Comparison of ENCODE assay signal across 11 mouse cellular contexts in genomic region chr15:27564106-27565100, GRCm38 (mm10).
DNase-seq lines count a peak whose midpoint lies in the region; ATAC-seq and TF ChIP-seq lines count a peak whose summit lies in the region.
"Had no signal": no experiment of that assay in that cellular context is flagged by ENCODE, and none has a peak within 500 bp of the region (broad histone marks: within the 10 kb centered on the region; RNA-seq: fewer than 3 reads in every experiment).

No protein-coding gene starts in this region.

- intact Hi-C loops in gastrocnemius, adult 2 months (cut with DNase I) = no loop called here
- intact Hi-C loops in left cerebral cortex, postnatal 25 days (cut with DNase I) = no loop called here

- 88% methylated on average over 14 of the region's 14 CpGs for WGBS in neural tube, embryonic 14.5 days

- no peaks in the 10 kb centered on the region for H3K27me3 ChIP-seq in neural tube, embryonic 14.5 days (ENCODE audit: control insufficient read depth, insufficient read depth, low read length)

- H3K9me3 ChIP-seq in neural tube, embryonic 14.5 days (ENCODE audit: control insufficient read depth, low read length) = no peaks in the 10 kb centered on the region

- H3K27ac ChIP-seq in gastrocnemius, adult 2 months = peak overlapping the region; percentile 48
- no peak overlapping the region for H3K27ac ChIP-seq in neural tube, embryonic 14.5 days (ENCODE audit: low read depth, low read length)
- H3K27ac ChIP-seq: stomach, postnatal 0 days had no signal

- H3K36me3 ChIP-seq in neural tube, embryonic 14.5 days (ENCODE audit: control insufficient read depth, insufficient read depth, low read length) = peaks cover 9% of the 10 kb centered on the region; the same call in 1 of the 2 replicates

- H3K4me2 ChIP-seq in neural tube, embryonic 14.5 days (ENCODE audit: low read depth, low read length) = no peak overlapping the region
- H3K4me2 ChIP-seq: lung, embryonic 14.5 days had no signal

- H3K9ac ChIP-seq in neural tube, embryonic 14.5 days (replicated peaks; ENCODE audit: low read depth, low read length) = no peak overlapping the region
- H3K9ac ChIP-seq: lung, embryonic 14.5 days had no signal

- ATAC-seq in neural tube, embryonic 14.5 days (ENCODE audit: low read depth) = peak; percentile 39; the same call in 1 of the 2 replicates
- no peak for ATAC-seq in granulocyte monocyte progenitor cell, adult 5-6 weeks (replicated peaks; ENCODE audit: poor library complexity, severe bottlenecking)

- no peak for TF ChIP-seq CTCF in gastrocnemius, adult 2 months (IDR thresholded peaks at IDR 0.05)

- DNase-seq in gastrocnemius, adult 2 months = no peak
- DNase-seq in gastrocnemius, postnatal 10 days = no peak
- DNase-seq in neural tube, embryonic 10.5 days (ENCODE audit: extremely low spot score, low spot score) = no peak
- DNase-seq in left cerebral cortex, postnatal 25 days (ENCODE audit: low spot score in 2 of 2) = peak; percentile 65 to 80
- DNase-seq in ovary, adult 18-20 months (ENCODE audit: low spot score) = no peak
- DNase-seq in heart, adult 8-10 months (ENCODE audit: low spot score) = no peak
- DNase-seq: kidney, postnatal 10 days; lung, embryonic 14.5 days had no signal

- H3K4me3 ChIP-seq in gastrocnemius, adult 2 months = no peak overlapping the region
- no peak overlapping the region for H3K4me3 ChIP-seq in neural tube, embryonic 14.5 days (ENCODE audit: low read depth, low read length)

- H3K4me1 ChIP-seq in neural tube, embryonic 14.5 days (ENCODE audit: control insufficient read depth, insufficient read depth, low read length) = 0 out of 2 replicates have a peak, but pooled peaks cover 2% of the 10 kb centered on the region

Comparison
In these comparisons a context has a peak if more than half of its experiments do, and no peak if none do; other contexts are left out.
1. DNase-seq: peak in left cerebral cortex, postnatal 25 days (2 of 2); none in gastrocnemius, adult 2 months (single experiment), gastrocnemius, postnatal 10 days (single experiment), neural tube, embryonic 10.5 days (single experiment), ovary, adult 18-20 months (single experiment) and heart, adult 8-10 months (single experiment).